Mouse (Mus musculus): ENCODE measurements around the gene 1810062G17Rik. TPM values are rescaled to one million over a fixed set of nuclear protein-coding genes. Genes with fewer than 3 reads are reported as not detected.

1810062G17Rik gene
- total and polyA plus RNA-seq, 2 experiments from 2014 or later, result 0.91 TPM; not detected in 1

GRCm38 (mm10) chr3:36531242-36531641, 55.5 kb downstream of the 1810062G17Rik start:
- 34% methylated on average over 2 of the region's 2 CpGs for WGBS
- Histone ChIP-seq H3K9ac (replicated peaks; ENCODE audit: low read length) (no peak overlapping the region), H3K36me3 (ENCODE audit: insufficient read depth, low read length) (no peaks in the 10 kb centered on the region), H3K9me3 (ENCODE audit: low read length) (no peaks in the 10 kb centered on the region), H3K27ac (no peak overlapping the region), H3K4me1 (ENCODE audit: insufficient read depth, low read length) (no peaks in the 10 kb centered on the region), H3K27me3 (ENCODE audit: insufficient read depth, low read length) (no peaks in the 10 kb centered on the region), H3K4me2 (ENCODE audit: low read depth, low read length) (no peak overlapping the region), H3K4me3 (ENCODE audit: low read length) (no peak overlapping the region)
- DNase-seq (ENCODE audit: low spot score), result no peak
- TF ChIP-seq CTCF (IDR thresholded peaks at IDR 0.05; ENCODE audit: low read depth), result no peak
- ATAC-seq, result no peak

Small RNAs within 50 kb of the gene (microRNA-seq; reads per million reads assigned to microRNA genes)
- gene Mir7009, result 0 to 0.71 reads per million in 2 experiments

Other genes with a start within 250 kb of the 1810062G17Rik start
- gene Anxa5, start within 50 bp of the 1810062G17Rik start, total RNA-seq (2014; rRNA removed), result 31.8 and 33.5 TPM in 2 replicates
- 54.0 and 55.5 TPM in 2 replicates for gene Anxa5, start within 50 bp of the 1810062G17Rik start, polyA plus RNA-seq (2015; fragmentation: Nextera tagmentation; extraction: Ambion mirVana)
- gene Gm11549, start 45.9 kb downstream of the 1810062G17Rik start, total RNA-seq (2014; rRNA removed), result 1.0 and 1.3 TPM in 2 replicates
- 0.53 and 0.62 TPM in 2 replicates for gene Gm11549, start 45.9 kb downstream of the 1810062G17Rik start, polyA plus RNA-seq (2015; fragmentation: Nextera tagmentation; extraction: Ambion mirVana)
- 34.9 and 37.2 TPM in 2 replicates for gene Exosc9, start 76.7 kb downstream of the 1810062G17Rik start, total RNA-seq (2014; rRNA removed)
- gene Exosc9, start 76.7 kb downstream of the 1810062G17Rik start, polyA plus RNA-seq (2015; fragmentation: Nextera tagmentation; extraction: Ambion mirVana), result 68.2 and 70.5 TPM in 2 replicates
- 54.1 and 69.2 TPM in 2 replicates for gene Ccna2, start 96.2 kb downstream of the 1810062G17Rik start, total RNA-seq (2014; rRNA removed)
- gene Ccna2, start 96.2 kb downstream of the 1810062G17Rik start, polyA plus RNA-seq (2015; fragmentation: Nextera tagmentation; extraction: Ambion mirVana), result 30.9 and 34.7 TPM in 2 replicates
- 9.2 and 12.1 TPM in 2 replicates for gene Bbs7, start 137.5 kb downstream of the 1810062G17Rik start, total RNA-seq (2014; rRNA removed)
- 14.2 and 17.3 TPM in 2 replicates for gene Bbs7, start 137.5 kb downstream of the 1810062G17Rik start, polyA plus RNA-seq (2015; fragmentation: Nextera tagmentation; extraction: Ambion mirVana)
- 24.3 and 36.5 TPM in 2 replicates for gene Trpc3, start 214.2 kb downstream of the 1810062G17Rik start, total RNA-seq (2014; rRNA removed)
- 13.1 and 16.6 TPM in 2 replicates for gene Trpc3, start 214.2 kb downstream of the 1810062G17Rik start, polyA plus RNA-seq (2015; fragmentation: Nextera tagmentation; extraction: Ambion mirVana)

Data from hindbrain, postnatal 0 days (tissue).